Mouse (Mus musculus) liver, embryonic 11.5 days (tissue): ENCODE measurements around the gene Zfp92. TPM values are rescaled to one million over a fixed set of nuclear protein-coding genes. Genes with fewer than 3 reads are reported as not detected.
"Not testable (repeated sequence)": the region's sequence is repeated elsewhere in the genome, so short reads cannot be mapped to it uniquely, and the experiment has no call there.

ENCODE experiments used
- ATAC-seq: fragments of 200-750 bp; cut with Nextera tagmentation; replicated peaks from 2 replicates; pipeline ENCODE4 v1.8.0; 2017; ENCODE audit warnings: moderate number of reproducible peaks, mild to moderate bottlenecking, moderate TSS enrichment, moderate library complexity; ENCODE audit not compliant: low FRiP score
- DNase-seq: peaks from one replicate; pipeline ENCODE4 v3.0.0-alpha.2; 2017; ENCODE audit warnings: low spot score
- H3K27ac ChIP-seq: fragments of 300-500 bp; sonication (generic); 2 replicates; pipeline ENCODE4 v1.5.1; 2014; ENCODE audit warnings: mild to moderate bottlenecking, low read depth, low read length, control low read depth
- H3K27me3 ChIP-seq: fragments of 300-500 bp; sonication (generic); replicated peaks from 2 replicates; pipeline ENCODE4 v1.6.1; 2014; ENCODE audit warnings: low read length, mixed read lengths; ENCODE audit not compliant: control insufficient read depth, insufficient read depth
- H3K36me3 ChIP-seq: fragments of 300-500 bp; sonication (generic); 2 replicates; pipeline ENCODE4 v1.6.1; 2014; ENCODE audit warnings: mild to moderate bottlenecking, low read length, moderate library complexity, mixed read lengths; ENCODE audit not compliant: control insufficient read depth, insufficient read depth
- H3K4me1 ChIP-seq: fragments of 300-500 bp; sonication (generic); replicated peaks from 2 replicates; pipeline ENCODE4 v1.6.1; 2014; ENCODE audit warnings: low read length, mixed read lengths; ENCODE audit not compliant: control insufficient read depth, insufficient read depth
- H3K4me2 ChIP-seq: fragments of 300-500 bp; sonication (generic); 2 replicates; pipeline ENCODE4 v1.6.1; 2014; ENCODE audit warnings: mild to moderate bottlenecking, control low read depth, moderate library complexity
- H3K4me3 ChIP-seq: fragments of 300-500 bp; sonication (generic); 2 replicates; pipeline ENCODE4 v1.5.1; 2014; ENCODE audit warnings: low read depth, low read length, control low read depth
- H3K9ac ChIP-seq: fragments of 300-500 bp; sonication (generic); 2 replicates; pipeline ENCODE4 v1.6.1; 2014; ENCODE audit warnings: low read depth, low read length, control low read depth
- H3K9me3 ChIP-seq: fragments of 300-500 bp; sonication (generic); 2 replicates; pipeline ENCODE4 v1.6.1; 2016; ENCODE audit warnings: low read length, inconsistent platforms, mixed read lengths; ENCODE audit not compliant: control insufficient read depth
- WGBS: fragments of 180-500 bp; shearing (Covaris S2); extraction: QIAGEN DNeasy Blood & Tissue Kit; methylation state at CpG from one replicate; pipeline ENCODE4 v1.1.7; 2014; 5-methylcytosine and 5-hydroxymethylcytosine counted together
- polyA plus RNA-seq: library from polyadenylated mRNA; unstranded; fragments of >200 nt; fragmentation: Nextera tagmentation; extraction: Ambion mirVana; gene quantifications from 2 replicates; pipeline ENCODE4 v1.2.1, GENCODE M21; 2014

Gene Zfp92
- polyA plus RNA-seq, result 0.06 TPM in 1 of 2 replicates, not detected in the other

GRCm38 (mm10) chrX:73410880-73411517, at the start of gene Zfp92:
Gene Zfp92 (plus strand): TSS chrX:73411096.
- peak within 1 kb of the TSS; percentile 25; the same call in 1 of the 2 replicates for H3K4me3 ChIP-seq
- no peaks in the 10 kb centered on the region for H3K36me3 ChIP-seq
- no peak within 1 kb of the TSS for H3K9ac ChIP-seq

DNA sequence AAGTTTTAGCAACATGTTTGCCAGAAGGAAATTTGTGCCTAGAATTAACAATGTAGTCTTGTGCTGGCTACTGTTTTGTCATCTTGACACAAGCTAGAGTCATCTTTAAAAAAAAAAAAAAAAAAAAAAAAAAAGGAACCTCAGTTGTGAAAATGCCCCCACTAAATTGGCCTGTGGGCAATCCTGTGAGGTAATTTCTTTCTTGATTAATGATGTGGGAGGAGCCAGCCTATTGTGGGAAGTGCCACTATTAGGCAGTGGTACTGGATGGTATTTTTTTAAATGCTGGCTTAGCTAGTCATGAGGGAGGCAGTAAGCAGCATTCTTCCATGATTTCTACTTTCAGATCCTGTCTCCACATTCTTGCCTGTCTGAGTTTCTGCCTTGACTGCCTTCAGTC, 47.6 kb upstream of the Zfp92 start:
- H3K4me2 ChIP-seq, result no peak overlapping the region
- H3K27me3 ChIP-seq, result no peaks in the 10 kb centered on the region; the same call in 1 of the 2 replicates
- DNase-seq (no peak), ATAC-seq (no peak)
- no peaks in the 10 kb centered on the region for H3K9me3 ChIP-seq
- H3K9ac ChIP-seq, result no peak overlapping the region
- no peaks in the 10 kb centered on the region for H3K36me3 ChIP-seq
- H3K27ac ChIP-seq, result no peak overlapping the region
- no peaks in the 10 kb centered on the region for H3K4me1 ChIP-seq
- no peak overlapping the region for H3K4me3 ChIP-seq

More at GRCm38 (mm10) chrX:73410880-73411517, at the start of gene Zfp92:
- Histone ChIP-seq H3K27ac (no peak within 1 kb of the TSS), H3K9me3 (no peaks in the 10 kb centered on the region), H3K4me1 (no peaks in the 10 kb centered on the region), H3K4me2 (peak within 1 kb of the TSS; percentile 47), H3K27me3 (peaks cover 19% of the 10 kb centered on the region)
- 16% methylated on average over 20 of the region's 20 CpGs for WGBS
- no peak for ATAC-seq
- DNase-seq, result no peak

- Histone ChIP-seq H3K4me1 (no peaks in the 10 kb centered on the region), H3K27me3 (no peaks in the 10 kb centered on the region; the same call in 1 of the 2 replicates), H3K27ac (no peak overlapping the region), H3K36me3 (no peaks in the 10 kb centered on the region), H3K9ac (no peak overlapping the region), H3K9me3 (no peaks in the 10 kb centered on the region), H3K4me2 (no peak overlapping the region), H3K4me3 (no peak overlapping the region)
- 77% methylated on average over 6 of the region's 6 CpGs for WGBS
- ATAC-seq (no peak), DNase-seq (no peak)
Observed at GRCm38 (mm10) chrX:73384419-73384818, 26.5 kb upstream of the Zfp92 start.

- no peak overlapping the region for H3K4me2 ChIP-seq
- DNase-seq (no peak), ATAC-seq (no peak)
- H3K27ac ChIP-seq, result no peak overlapping the region
- no peaks in the 10 kb centered on the region for H3K36me3 ChIP-seq
- H3K27me3 ChIP-seq, result no peaks in the 10 kb centered on the region; the same call in 1 of the 2 replicates
- no peaks in the 10 kb centered on the region for H3K9me3 ChIP-seq
- no peaks in the 10 kb centered on the region for H3K4me1 ChIP-seq
- 36% methylated on average over 1 of the region's 1 CpGs for WGBS
- no peak overlapping the region for H3K9ac ChIP-seq
- no peak overlapping the region for H3K4me3 ChIP-seq
Observed at GRCm38 (mm10) chrX:73384924-73385323, 26.0 kb upstream of the Zfp92 start.

DNA sequence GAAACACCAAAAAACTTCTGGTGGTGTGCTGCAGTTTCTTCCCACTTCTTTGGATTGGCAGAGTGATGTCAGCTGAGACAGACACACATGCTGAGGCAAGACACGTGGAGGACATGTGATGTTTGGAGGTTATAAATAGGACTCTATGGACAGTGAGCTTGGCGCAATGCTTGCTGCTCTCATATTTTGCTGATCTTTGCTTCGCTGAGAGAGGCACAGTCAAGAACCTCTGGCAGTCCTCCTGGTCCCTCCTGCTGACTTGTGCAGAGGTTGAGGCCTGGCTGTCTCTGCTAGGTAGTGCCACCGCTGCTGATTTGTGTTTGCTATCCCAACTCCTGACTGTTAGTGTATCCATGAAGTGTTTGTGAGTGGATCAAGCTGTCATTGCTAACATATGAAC, 19.4 kb upstream of the Zfp92 start:
- no peak overlapping the region for H3K4me3 ChIP-seq
- H3K36me3 ChIP-seq, result no peaks in the 10 kb centered on the region
- H3K27me3 ChIP-seq, result no peaks in the 10 kb centered on the region
- no peak overlapping the region for H3K27ac ChIP-seq
- H3K4me2 ChIP-seq, result no peak overlapping the region
- WGBS, result 86% methylated on average over 4 of the region's 4 CpGs
- H3K9me3 ChIP-seq, result no peaks in the 10 kb centered on the region
- DNase-seq (no peak), ATAC-seq (no peak)
- H3K9ac ChIP-seq, result no peak overlapping the region
- H3K4me1 ChIP-seq, result no peaks in the 10 kb centered on the region

GRCm38 (mm10) chrX:73396446-73396845, 14.4 kb upstream of the Zfp92 start:
- Histone ChIP-seq H3K4me2 (no peak overlapping the region), H3K27ac (no peak overlapping the region), H3K36me3 (no peaks in the 10 kb centered on the region), H3K9me3 (no peaks in the 10 kb centered on the region), H3K4me3 (no peak overlapping the region), H3K27me3 (no peaks in the 10 kb centered on the region), H3K4me1 (no peaks in the 10 kb centered on the region), H3K9ac (no peak overlapping the region)
- 78% methylated on average over 1 of the region's 1 CpGs for WGBS
- ATAC-seq (no peak), DNase-seq (no peak)

DNA sequence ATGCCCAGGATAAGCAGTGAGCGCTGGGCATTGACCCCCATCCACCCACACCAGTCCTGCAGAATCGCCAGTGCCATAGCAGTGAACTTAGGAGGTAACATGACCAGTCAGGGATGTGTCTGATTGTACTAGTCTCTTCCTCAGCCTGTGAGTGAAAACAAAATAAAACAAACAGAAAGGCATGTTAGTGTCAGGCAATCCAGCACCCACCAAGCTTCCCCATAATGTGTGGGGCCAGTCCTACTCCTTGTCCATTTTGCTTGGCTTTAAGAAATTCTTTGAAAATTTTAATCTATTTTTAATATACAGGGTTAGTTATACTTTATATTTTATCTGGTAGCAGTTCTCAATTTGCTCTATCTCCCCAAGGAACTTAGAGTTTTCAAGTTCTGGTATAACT, 12.3 kb upstream of the Zfp92 start, which contains the start of gene Gm18336:
Gene Gm18336, minus strand, starts transcription at position 101 of the 400 bp plus-strand sequence.
- H3K27me3 ChIP-seq, H3K4me3 ChIP-seq, H3K9me3 ChIP-seq, H3K36me3 ChIP-seq, ATAC-seq, H3K27ac ChIP-seq, H3K4me2 ChIP-seq, DNase-seq, H3K4me1 ChIP-seq, H3K9ac ChIP-seq: not testable (repeated sequence)
- WGBS, result 61% methylated on average over 2 of the region's 2 CpGs

- WGBS, result 78% methylated on average over 20 of the region's 20 CpGs
- Histone ChIP-seq H3K27me3 (no peaks in the 10 kb centered on the region), H3K4me3 (no peak overlapping the region), H3K36me3 (no peaks in the 10 kb centered on the region), H3K4me1 (no peaks in the 10 kb centered on the region), H3K4me2 (no peak overlapping the region), H3K9me3 (no peaks in the 10 kb centered on the region), H3K27ac (no peak overlapping the region), H3K9ac (no peak overlapping the region)
- DNase-seq (no peak), ATAC-seq (no peak)
Observed at GRCm38 (mm10) chrX:73400951-73401350, 9.9 kb upstream of the Zfp92 start.

GRCm38 (mm10) chrX:73401616-73402015, 9.3 kb upstream of the Zfp92 start:
- Histone ChIP-seq H3K9me3 (no peaks in the 10 kb centered on the region), H3K36me3 (no peaks in the 10 kb centered on the region), H3K4me1 (no peaks in the 10 kb centered on the region), H3K27ac (no peak overlapping the region), H3K9ac (no peak overlapping the region), H3K4me2 (no peak overlapping the region), H3K27me3 (no peaks in the 10 kb centered on the region), H3K4me3 (no peak overlapping the region)
- 91% methylated on average over 12 of the region's 12 CpGs for WGBS
- DNase-seq (no peak), ATAC-seq (no peak)
